Mouse (Mus musculus) retina, postnatal 1 day (tissue): ENCODE measurements around the gene Olfr598.
"Not testable (repeated sequence)": the region's sequence is repeated elsewhere in the genome, so short reads cannot be mapped to it uniquely, and the experiment has no call there.

Experiments
- DNase-seq: peaks from one replicate; pipeline ENCODE4 v3.0.0-alpha.2; 2012

Olfr598 gene

DNA sequence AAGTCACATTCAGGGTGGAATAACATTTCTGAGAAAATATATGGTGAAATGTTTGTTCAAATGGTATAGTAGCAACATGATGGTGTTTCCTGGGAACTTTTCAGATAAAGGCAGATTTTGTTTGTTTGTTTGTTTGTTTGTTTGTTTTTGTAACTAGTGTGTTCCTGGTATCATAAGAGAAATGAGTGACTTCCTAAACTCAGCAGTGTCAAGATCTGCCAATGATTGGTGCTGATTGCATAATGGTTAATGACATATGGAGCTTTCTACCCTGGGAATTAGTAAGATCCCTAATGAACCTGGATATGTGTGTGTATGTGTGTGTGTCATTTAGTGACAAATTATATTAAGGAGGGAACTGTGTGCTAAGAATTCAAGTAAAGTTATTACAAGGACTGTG is at the start of gene Olfr598:
Gene Olfr598, plus strand, starts transcription at position 301 of the 400 bp plus-strand sequence.
- DNase-seq = no peak

DNA sequence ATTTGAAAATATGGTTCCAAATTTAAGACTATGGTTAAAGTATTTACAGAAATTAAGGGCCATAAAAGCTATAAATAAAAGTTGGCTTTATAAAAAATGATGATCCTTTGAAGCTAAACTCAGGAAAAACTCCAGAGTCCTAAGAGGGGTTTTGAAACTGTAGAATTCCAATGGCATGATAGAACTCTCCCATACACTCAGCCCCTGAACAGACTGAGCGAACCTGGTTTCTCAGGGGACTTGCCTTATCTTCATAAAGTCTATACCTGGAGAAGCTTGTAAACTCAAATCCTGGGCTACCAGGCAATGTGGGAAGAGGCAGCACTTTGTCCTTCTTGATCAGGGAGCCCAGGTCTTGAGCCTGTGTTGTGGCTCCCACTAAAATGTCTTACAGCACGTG is 18.0 kb upstream of the Olfr598 start, which contains the start of gene Olfr596:
Gene Olfr596, plus strand, starts transcription at position 301 of the 400 bp plus-strand sequence.
- DNase-seq = not testable (repeated sequence)

DNA sequence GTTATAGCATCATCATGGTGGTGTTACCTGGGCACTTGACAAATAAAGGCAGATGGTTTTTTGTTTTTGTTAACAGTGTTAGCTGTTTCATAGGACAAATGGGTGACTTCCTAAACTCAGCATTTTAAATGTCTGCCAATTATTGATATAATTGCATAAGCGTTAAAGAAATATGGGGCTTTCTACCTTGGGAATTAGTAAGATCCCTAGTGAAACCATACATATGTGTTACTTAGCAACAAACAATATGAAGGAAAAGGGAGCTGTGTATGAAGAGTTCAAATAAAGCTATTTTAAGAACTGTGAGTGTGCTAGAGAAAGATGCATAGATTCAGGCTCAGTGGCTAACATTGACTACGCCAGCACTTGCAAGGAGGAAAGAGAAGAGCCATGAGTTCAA is 7.4 kb upstream of the Olfr598 start, which contains the start of gene Olfr597:
Gene Olfr597, plus strand, starts transcription at position 301 of the 400 bp plus-strand sequence.
- not testable (repeated sequence) for DNase-seq

DNA sequence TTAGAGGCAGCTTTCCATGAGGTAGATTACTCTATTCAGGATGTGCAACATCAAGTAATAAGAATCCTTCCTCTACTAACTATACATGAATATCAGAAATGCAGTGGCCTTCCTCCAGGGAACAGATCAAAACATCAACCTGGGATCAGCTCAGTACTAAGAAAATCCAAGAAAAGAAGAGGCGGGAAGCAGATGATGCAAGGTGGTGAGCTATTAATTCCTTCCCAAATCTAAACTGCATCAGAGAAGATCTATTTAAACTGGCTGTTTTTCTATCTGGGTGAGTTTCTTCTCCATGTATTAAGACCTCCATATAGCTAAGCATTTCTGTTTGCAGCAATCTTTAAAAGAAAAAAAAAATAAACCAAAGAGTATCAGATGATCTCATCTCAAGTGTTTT is 12.2 kb downstream of the Olfr598 start, which contains the start of gene Olfr599:
Gene Olfr599, plus strand, starts transcription at position 301 of the 400 bp plus-strand sequence.
- no peak for DNase-seq

DNA sequence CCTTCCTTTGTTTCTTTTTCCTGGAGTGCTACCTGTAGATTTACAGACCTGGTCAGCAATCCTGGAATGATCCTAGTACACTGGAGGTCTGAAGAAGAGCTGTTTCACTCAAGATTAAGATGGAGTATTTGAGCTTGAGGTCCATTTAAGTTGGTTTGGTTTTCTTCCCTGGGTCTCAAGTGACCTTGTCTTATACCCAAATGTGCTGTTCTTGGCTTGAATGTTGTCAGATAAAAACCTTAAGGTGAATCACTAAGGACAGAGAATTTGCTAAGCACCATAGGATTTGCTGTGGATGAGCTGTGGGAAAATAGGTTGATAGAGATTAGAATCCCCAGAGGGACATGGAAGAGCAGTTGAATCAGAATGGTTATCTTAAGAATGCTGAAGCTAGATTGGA is 26.2 kb downstream of the Olfr598 start, which contains the start of gene Olfr600:
Gene Olfr600, minus strand, starts transcription at position 101 of the 400 bp plus-strand sequence.
- no peak for DNase-seq

DNA sequence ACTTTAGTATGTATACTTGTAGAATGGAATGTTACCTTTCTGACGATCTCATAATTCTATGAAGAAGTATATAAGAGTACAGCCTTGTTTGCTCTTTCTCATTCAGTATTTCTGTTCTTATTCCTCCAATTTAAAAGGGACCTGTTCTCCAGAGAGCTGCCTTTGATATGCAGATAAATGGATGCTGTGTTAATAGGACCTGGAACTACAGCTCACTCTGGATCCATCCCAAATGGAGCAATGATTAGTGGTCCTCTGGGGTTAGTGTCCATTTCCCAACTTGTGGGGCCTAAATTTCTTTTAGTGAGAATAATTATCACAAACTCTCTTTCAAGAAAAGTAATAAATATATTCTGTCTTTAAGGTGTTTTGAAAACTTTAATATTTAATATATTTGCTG is 39.2 kb downstream of the Olfr598 start, which contains the start of gene Olfr601:
Gene Olfr601, minus strand, starts transcription at position 101 of the 400 bp plus-strand sequence.
- no peak for DNase-seq
